In the genomic region with DNA sequence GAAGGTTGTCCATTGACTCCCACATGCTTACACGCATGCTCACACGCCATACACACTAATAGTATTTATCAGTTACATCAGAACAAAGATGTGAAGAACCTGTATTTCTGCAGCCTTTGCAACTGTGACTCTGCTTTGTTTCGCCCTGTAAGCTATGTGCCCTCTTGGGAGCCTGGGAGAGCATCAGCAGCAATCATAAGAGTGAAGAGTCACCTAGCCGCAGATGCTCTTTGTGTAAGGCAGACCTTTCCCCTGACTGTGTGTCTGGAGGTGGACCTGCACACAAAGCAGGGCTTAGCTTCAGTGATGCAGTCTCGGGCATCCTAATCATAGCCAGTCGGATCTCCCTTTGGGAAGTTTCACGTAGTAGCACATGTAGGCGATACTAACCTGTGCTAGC, we compare ENCODE assay signal across 13 mouse cellular contexts.
DNase-seq lines count a peak whose midpoint lies in the region; ATAC-seq and TF ChIP-seq lines count a peak whose summit lies in the region.
"Had no signal": no experiment of that assay in that cellular context is flagged by ENCODE, and none has a peak within 500 bp of the region (broad histone marks: within the 10 kb centered on the region; RNA-seq: fewer than 3 reads in every experiment).

No protein-coding gene starts in this region.

- no peaks in the 10 kb centered on the region for H3K9me3 ChIP-seq in embryonic facial prominence, embryonic 13.5 days
- H3K9me3 ChIP-seq in forebrain, embryonic 15.5 days, result no peaks in the 10 kb centered on the region
- no peaks in the 10 kb centered on the region for H3K9me3 ChIP-seq in hindbrain, postnatal 0 days (ENCODE audit: low read length)
- H3K9me3 ChIP-seq in midbrain, postnatal 0 days (ENCODE audit: low read length), result no peaks in the 10 kb centered on the region
- H3K9me3 ChIP-seq: intestine, embryonic 15.5 days; liver, embryonic 15.5 days had no signal

- 55% methylated on average over 8 of the region's 8 CpGs for WGBS in embryonic facial prominence, embryonic 13.5 days
- 65% methylated on average over 8 of the region's 8 CpGs for WGBS in forebrain, embryonic 15.5 days
- WGBS in hindbrain, postnatal 0 days, result 70% methylated on average over 8 of the region's 8 CpGs
- WGBS in midbrain, postnatal 0 days, result 43% methylated on average over 8 of the region's 8 CpGs

- no peak overlapping the region for H3K9ac ChIP-seq in embryonic facial prominence, embryonic 13.5 days
- H3K9ac ChIP-seq in forebrain, embryonic 15.5 days (replicated peaks), result no peak overlapping the region
- no peak overlapping the region for H3K9ac ChIP-seq in hindbrain, postnatal 0 days (replicated peaks; ENCODE audit: low read length)
- no peak overlapping the region for H3K9ac ChIP-seq in midbrain, postnatal 0 days (replicated peaks; ENCODE audit: low read length, poor library complexity, severe bottlenecking)
- H3K9ac ChIP-seq: intestine, embryonic 15.5 days; liver, embryonic 15.5 days had no signal

- ATAC-seq in embryonic facial prominence, embryonic 13.5 days (ENCODE audit: insufficient number of reproducible peaks, insufficient read depth, low FRiP score, low TSS enrichment, low read depth), result no peak
- ATAC-seq in forebrain, embryonic 15.5 days (replicated peaks), result no peak
- peak; percentile 27; the same call in 1 of the 2 replicates for ATAC-seq in hindbrain, postnatal 0 days
- 0 out of 2 replicates have a peak, but pooled peaks have one; percentile 31 for ATAC-seq in midbrain, postnatal 0 days (ENCODE audit: low FRiP score)
- ATAC-seq: intestine, embryonic 15.5 days; Patski had no signal

- H3K4me2 ChIP-seq in embryonic facial prominence, embryonic 13.5 days, result peak overlapping the region; percentile 16; the same call in 1 of the 2 replicates
- H3K4me2 ChIP-seq in forebrain, embryonic 15.5 days (replicated peaks), result no peak overlapping the region
- H3K4me2 ChIP-seq in hindbrain, postnatal 0 days (ENCODE audit: low read depth, low read length), result no peak overlapping the region
- H3K4me2 ChIP-seq in midbrain, postnatal 0 days (ENCODE audit: low read depth, low read length, poor library complexity, severe bottlenecking), result no peak overlapping the region
- H3K4me2 ChIP-seq: intestine, embryonic 15.5 days; liver, embryonic 15.5 days had no signal

- H3K4me1 ChIP-seq in embryonic facial prominence, embryonic 13.5 days, result peaks cover 55% of the 10 kb centered on the region
- H3K4me1 ChIP-seq in forebrain, embryonic 15.5 days, result peaks cover 76% of the 10 kb centered on the region
- peaks cover 40% of the 10 kb centered on the region for H3K4me1 ChIP-seq in hindbrain, postnatal 0 days (ENCODE audit: insufficient read depth, low read length)
- H3K4me1 ChIP-seq in midbrain, postnatal 0 days (ENCODE audit: insufficient read depth, low read length), result peaks cover 28% of the 10 kb centered on the region
- H3K4me1 ChIP-seq: liver, embryonic 15.5 days had no signal

- H3K4me3 ChIP-seq in embryonic facial prominence, embryonic 13.5 days, result no peak overlapping the region
- no peak overlapping the region for H3K4me3 ChIP-seq in forebrain, embryonic 15.5 days
- H3K4me3 ChIP-seq in hindbrain, postnatal 0 days (ENCODE audit: low read length), result no peak overlapping the region
- no peak overlapping the region for H3K4me3 ChIP-seq in midbrain, postnatal 0 days (ENCODE audit: low read depth, low read length)
- H3K4me3 ChIP-seq: intestine, embryonic 15.5 days; liver, embryonic 15.5 days had no signal

- no peak for DNase-seq in hindbrain, postnatal 0 days (ENCODE audit: low spot score)
- DNase-seq in midbrain, postnatal 0 days (ENCODE audit: low spot score), result no peak
- no peak for DNase-seq in adrenal gland, postnatal 25 days
- no peak for DNase-seq in adrenal gland, adult 2 months
- no peak for DNase-seq in spleen, postnatal 14 days (ENCODE audit: low spot score in 2 of 2)
- DNase-seq: kidney, postnatal 14 days; thymus, postnatal 25 days had no signal

- H3K36me3 ChIP-seq in embryonic facial prominence, embryonic 13.5 days, result no peaks in the 10 kb centered on the region
- no peaks in the 10 kb centered on the region for H3K36me3 ChIP-seq in forebrain, embryonic 15.5 days
- no peaks in the 10 kb centered on the region for H3K36me3 ChIP-seq in hindbrain, postnatal 0 days (ENCODE audit: insufficient read depth, low read length)
- H3K36me3 ChIP-seq in midbrain, postnatal 0 days (ENCODE audit: insufficient read depth, low read length), result no peaks in the 10 kb centered on the region
- H3K36me3 ChIP-seq: intestine, embryonic 15.5 days; liver, embryonic 15.5 days had no signal

- no peaks in the 10 kb centered on the region for H3K27me3 ChIP-seq in embryonic facial prominence, embryonic 13.5 days
- no peaks in the 10 kb centered on the region for H3K27me3 ChIP-seq in forebrain, embryonic 15.5 days
- no peaks in the 10 kb centered on the region for H3K27me3 ChIP-seq in hindbrain, postnatal 0 days (ENCODE audit: insufficient read depth, low read length)
- no peaks in the 10 kb centered on the region for H3K27me3 ChIP-seq in midbrain, postnatal 0 days (ENCODE audit: insufficient read depth, low read length)
- H3K27me3 ChIP-seq: CH12.LX; intestine, embryonic 15.5 days; liver, embryonic 15.5 days; Patski had no signal

- no peak overlapping the region for H3K27ac ChIP-seq in embryonic facial prominence, embryonic 13.5 days
- peak overlapping the region; percentile 27; the same call in 1 of the 2 replicates for H3K27ac ChIP-seq in forebrain, embryonic 15.5 days (replicated peaks)
- H3K27ac ChIP-seq in hindbrain, postnatal 0 days, result peak overlapping the region; percentile 45; the same call in 1 of the 2 replicates
- H3K27ac ChIP-seq in midbrain, postnatal 0 days (ENCODE audit: low read depth, low read length), result peak overlapping the region; percentile 27
- H3K27ac ChIP-seq: intestine, embryonic 15.5 days; liver, embryonic 15.5 days had no signal

- TF ChIP-seq CTCF in hindbrain, postnatal 0 days (IDR thresholded peaks at IDR 0.05; ENCODE audit: low read depth), result no peak
- TF ChIP-seq CTCF in midbrain, postnatal 0 days (IDR thresholded peaks at IDR 0.05), result no peak

Comparison
In these comparisons a context has a peak if more than half of its experiments do, and no peak if none do; other contexts are left out.
1. ATAC-seq: peak in hindbrain, postnatal 0 days (single experiment) and midbrain, postnatal 0 days (single experiment); none in embryonic facial prominence, embryonic 13.5 days (single experiment) and forebrain, embryonic 15.5 days (single experiment).